Mouse (Mus musculus) fibroblast of lung, adult 2 months (primary cell): ENCODE data around the gene Glb1l2.

Experiments used
- DNase-seq: peaks from one replicate; pipeline ENCODE4 v3.0.0-alpha.2; 2011; ENCODE audit warnings: low read depth

Gene Glb1l2

GRCm38 (mm10) chr9:26805935-26806666 lies at the start of gene Glb1l2:
Gene Glb1l2 (minus strand): TSS chr9:26806468.
- peak; percentile 2 for DNase-seq

- no peak for DNase-seq
Measured at GRCm38 (mm10) chr9:26831089-26831488, 24.8 kb upstream of the Glb1l2 start.

- DNase-seq = no peak
Measured at GRCm38 (mm10) chr9:26819942-26820341, 13.7 kb upstream of the Glb1l2 start.

- DNase-seq = no peak
Measured at GRCm38 (mm10) chr9:26808735-26809134, 2.5 kb upstream of the Glb1l2 start.

- no peak for DNase-seq
Measured at GRCm38 (mm10) chr9:26804321-26804720, 1.9 kb downstream of the Glb1l2 start.

GRCm38 (mm10) chr9:26800357-26800756 lies 5.9 kb downstream of the Glb1l2 start:
- DNase-seq = no peak

GRCm38 (mm10) chr9:26798731-26799130 lies 7.5 kb downstream of the Glb1l2 start:
- no peak for DNase-seq

- DNase-seq = no peak
Measured at GRCm38 (mm10) chr9:26798205-26798604, 8.1 kb downstream of the Glb1l2 start.

GRCm38 (mm10) chr9:26792829-26793228 lies 13.4 kb downstream of the Glb1l2 start:
- no peak for DNase-seq

- DNase-seq = no peak
Measured at GRCm38 (mm10) chr9:26783414-26783975, 22.8 kb downstream of the Glb1l2 start.

GRCm38 (mm10) chr9:26778421-26778820 lies 27.8 kb downstream of the Glb1l2 start:
- no peak for DNase-seq

GRCm38 (mm10) chr9:26776122-26776902 lies 30.0 kb downstream of the Glb1l2 start:
- peak; percentile 19 for DNase-seq

- no peak for DNase-seq
Measured at GRCm38 (mm10) chr9:26775700-26776099, 30.6 kb downstream of the Glb1l2 start.

GRCm38 (mm10) chr9:26768181-26768580 lies 38.1 kb downstream of the Glb1l2 start:
- no peak for DNase-seq

GRCm38 (mm10) chr9:26762477-26762876 lies 43.8 kb downstream of the Glb1l2 start:
- DNase-seq = no peak

- no peak for DNase-seq
Measured at GRCm38 (mm10) chr9:26760576-26760975, 45.7 kb downstream of the Glb1l2 start.

- DNase-seq = no peak
Measured at GRCm38 (mm10) chr9:26760081-26760480, 46.2 kb downstream of the Glb1l2 start.

- no peak for DNase-seq
Measured at GRCm38 (mm10) chr9:26748893-26749292, 57.4 kb downstream of the Glb1l2 start.

GRCm38 (mm10) chr9:26747121-26747520 lies 59.1 kb downstream of the Glb1l2 start:
- DNase-seq = no peak

GRCm38 (mm10) chr9:26742817-26743216 lies 63.5 kb downstream of the Glb1l2 start:
- no peak for DNase-seq

GRCm38 (mm10) chr9:26737116-26737515 lies 69.2 kb downstream of the Glb1l2 start:
- no peak for DNase-seq

- DNase-seq = no peak
Measured at GRCm38 (mm10) chr9:26733986-26734385, 72.3 kb downstream of the Glb1l2 start.
